Comparison of ENCODE assay signal across 21 mouse cellular contexts in the genomic region with DNA sequence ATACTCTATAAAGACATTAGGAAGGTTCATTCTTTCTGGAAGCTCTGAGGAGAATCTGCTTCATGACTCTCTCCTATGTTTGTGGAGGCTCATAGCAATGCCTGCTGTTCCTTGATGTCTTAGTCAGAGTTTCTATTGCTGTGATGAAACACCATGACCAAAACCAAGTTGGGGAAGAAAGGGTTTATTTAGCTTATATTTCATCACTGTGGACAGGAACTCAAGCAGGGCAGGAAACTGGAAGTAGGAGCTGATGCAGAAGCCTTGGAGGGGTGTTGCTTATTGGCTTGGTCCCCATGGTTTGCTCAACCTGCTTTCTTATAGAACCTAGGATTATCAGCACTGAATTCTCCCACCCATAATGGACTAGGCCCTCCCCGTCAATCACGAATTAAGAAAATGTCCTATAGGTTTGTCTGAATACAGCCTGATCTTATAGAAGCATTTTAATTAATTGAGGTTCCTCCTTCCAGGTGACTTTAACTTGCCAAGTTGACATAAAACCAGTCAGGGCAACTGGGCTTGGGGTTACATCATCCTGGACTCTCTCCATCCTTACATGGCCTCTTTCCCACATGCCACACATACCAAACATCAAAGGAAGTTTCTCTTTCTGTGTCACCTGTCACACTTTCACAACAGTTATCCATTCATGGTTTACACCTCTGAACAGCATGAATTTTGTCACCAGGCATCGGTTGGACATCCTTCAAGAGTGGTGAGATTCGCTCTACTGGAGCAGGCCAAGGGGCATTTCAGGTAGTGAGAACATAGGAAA.
"Had no signal": no experiment of that assay in that cellular context is flagged by ENCODE, and none has a peak within 500 bp of the region (broad histone marks: within the 10 kb centered on the region; RNA-seq: fewer than 3 reads in every experiment).

No protein-coding gene starts in this region.

- H3K27ac ChIP-seq: intestine, embryonic 15.5 days; kidney, postnatal 0 days; layer of hippocampus, adult 2 months; liver, embryonic 14.5 days; midbrain, embryonic 10.5 days; neural tube, embryonic 12.5 days; neural tube, embryonic 15.5 days; stomach, postnatal 0 days had no signal

- H3K4me1 ChIP-seq: intestine, embryonic 15.5 days; midbrain, embryonic 10.5 days; neural tube, embryonic 12.5 days; neural tube, embryonic 15.5 days had no signal

- DNase-seq: kidney, adult 18-20 months; kidney, postnatal 25 days; layer of hippocampus, adult 9-11 months; lung, adult 2 months; lung, postnatal 14 days; lung, postnatal 4 days; midbrain, embryonic 14.5 days; right cerebral cortex, adult 18-20 months; right cerebral cortex, postnatal 14 days; right cerebral cortex, postnatal 4 days; thymus, adult 2 months; thymus, postnatal 25 days had no signal

- H3K9ac ChIP-seq: intestine, embryonic 15.5 days; liver, embryonic 14.5 days; neural tube, embryonic 12.5 days; neural tube, embryonic 15.5 days had no signal

- H3K4me3 ChIP-seq: intestine, embryonic 15.5 days; layer of hippocampus, adult 2 months; megakaryocyte, embryonic 14.5 days; midbrain, embryonic 10.5 days; neural tube, embryonic 12.5 days; neural tube, embryonic 15.5 days had no signal

- H3K4me2 ChIP-seq: intestine, embryonic 15.5 days; neural tube, embryonic 12.5 days; neural tube, embryonic 15.5 days had no signal

- H3K27me3 ChIP-seq: intestine, embryonic 15.5 days; neural tube, embryonic 12.5 days; neural tube, embryonic 15.5 days had no signal

- ATAC-seq: intestine, embryonic 15.5 days had no signal

- H3K36me3 ChIP-seq: intestine, embryonic 15.5 days; midbrain, embryonic 10.5 days; neural tube, embryonic 12.5 days; neural tube, embryonic 15.5 days had no signal

- H3K9me3 ChIP-seq: intestine, embryonic 15.5 days; midbrain, embryonic 10.5 days; neural tube, embryonic 12.5 days; neural tube, embryonic 15.5 days had no signal
